Mouse (Mus musculus): ENCODE measurements around the gene Hbb-bt.

- TF ChIP-seq CTCF (IDR thresholded peaks at IDR 0.05; ENCODE audit: insufficient read depth, low read depth, low read length) = no peak
- TF ChIP-seq POLR2A (IDR thresholded peaks at IDR 0.05; ENCODE audit: insufficient read depth, low read depth, low read length) = no peak
Measured at GRCm38 (mm10) chr7:103810296-103810695, 3.5 kb downstream of the Hbb-bt start.

Data from olfactory bulb, adult 2 months (tissue).